Mouse (Mus musculus): ENCODE measurements around the gene Mas1.

The Mas1 gene

DNA sequence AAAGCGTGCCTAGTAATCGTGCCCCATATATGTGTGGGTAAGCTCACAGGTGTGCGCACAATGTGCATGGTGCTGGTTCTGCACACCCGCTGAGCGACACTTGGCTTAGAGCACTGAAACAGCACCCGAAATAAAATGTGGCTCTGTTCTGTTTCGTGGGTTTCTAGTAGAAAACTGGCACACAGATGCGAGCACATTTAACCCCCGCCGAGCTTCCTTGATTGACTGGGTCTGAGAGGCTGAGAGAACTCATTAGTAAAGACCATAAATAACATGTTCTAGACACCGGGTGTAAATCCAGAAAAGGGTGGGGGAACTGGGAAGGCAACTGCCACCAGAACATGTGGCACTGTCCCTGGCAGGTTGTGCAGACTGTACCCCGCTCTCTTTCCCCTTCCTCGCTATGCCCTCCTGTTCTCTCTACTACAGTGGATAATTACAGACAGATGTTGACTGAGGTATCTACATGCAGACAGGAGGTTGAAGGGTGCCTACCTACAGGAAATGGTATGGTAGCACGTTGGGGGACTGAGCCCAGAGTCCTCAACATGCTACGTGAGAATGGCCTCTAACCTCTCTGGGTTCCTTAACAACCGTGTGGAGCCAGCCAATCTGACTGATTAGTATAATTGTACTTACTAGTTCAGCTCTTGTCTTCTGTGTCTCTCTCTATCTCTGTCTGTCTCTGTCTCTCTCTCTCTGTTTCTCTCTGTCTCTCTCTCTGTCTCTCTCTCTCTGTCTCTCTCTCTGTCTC, 4.5 kb upstream of the Mas1 start:
- peak; percentile 37 to 55 for DNase-seq

DNA sequence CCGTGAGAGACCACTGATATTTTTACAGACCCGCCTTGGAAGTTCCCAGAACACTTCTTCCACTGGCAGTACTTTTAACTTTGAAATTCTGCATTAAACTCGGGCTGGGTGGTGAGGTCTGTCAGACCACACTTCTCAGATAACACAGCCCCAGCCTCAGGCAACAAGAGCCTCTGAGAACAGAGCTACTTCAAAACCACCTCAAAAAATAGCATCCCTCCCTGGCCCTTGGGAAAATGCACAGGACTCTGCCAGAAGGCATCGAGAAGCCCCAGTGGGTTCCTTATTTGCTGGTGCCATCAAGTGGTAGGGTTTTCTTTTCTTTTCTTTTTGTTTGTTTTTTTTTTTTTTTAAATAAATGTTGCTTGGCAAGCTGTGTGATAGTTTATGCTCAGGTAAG, 697 bp upstream of the Mas1 start:
- no peak for DNase-seq

DNA sequence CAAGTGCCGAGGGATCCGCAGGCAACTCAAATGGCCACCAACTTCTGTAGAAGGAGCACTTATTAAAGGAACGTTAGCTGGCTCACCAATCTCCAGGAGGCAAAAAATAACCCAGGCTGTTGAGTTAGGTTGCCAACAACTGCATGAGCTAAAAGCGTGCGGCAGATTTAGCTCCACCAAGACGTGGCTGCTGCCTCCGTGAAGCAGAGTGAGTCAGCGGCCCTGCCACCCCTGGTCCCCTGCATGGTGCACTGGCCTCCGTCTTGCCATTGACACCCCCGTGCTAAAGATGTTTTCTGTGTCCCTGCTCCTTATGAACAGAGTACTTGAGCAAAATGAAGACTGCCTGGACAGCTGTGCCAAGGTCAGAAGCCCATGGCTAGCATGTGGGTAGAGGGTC, 1.1 kb downstream of the Mas1 start:
- no peak for DNase-seq

DNA sequence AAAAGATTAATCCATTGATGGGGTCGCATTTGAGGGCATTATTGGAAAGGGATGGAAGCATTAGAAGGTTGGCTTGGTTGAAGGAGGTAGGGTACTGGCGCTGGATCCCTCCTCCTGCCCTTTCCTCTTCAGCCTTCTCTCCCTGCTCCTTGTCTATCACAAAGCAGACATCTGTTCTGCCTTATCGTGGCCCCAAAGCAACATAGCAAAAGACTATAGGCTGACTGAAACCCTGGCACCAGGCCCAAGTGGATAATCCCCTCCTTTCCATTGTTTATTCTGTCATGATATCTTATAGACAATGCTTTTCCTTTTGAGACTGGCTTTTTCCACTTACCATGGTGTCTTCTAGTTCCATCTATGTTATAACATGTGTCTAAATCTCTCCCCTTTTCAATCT, 2.5 kb downstream of the Mas1 start:
- DNase-seq, result no peak

DNA sequence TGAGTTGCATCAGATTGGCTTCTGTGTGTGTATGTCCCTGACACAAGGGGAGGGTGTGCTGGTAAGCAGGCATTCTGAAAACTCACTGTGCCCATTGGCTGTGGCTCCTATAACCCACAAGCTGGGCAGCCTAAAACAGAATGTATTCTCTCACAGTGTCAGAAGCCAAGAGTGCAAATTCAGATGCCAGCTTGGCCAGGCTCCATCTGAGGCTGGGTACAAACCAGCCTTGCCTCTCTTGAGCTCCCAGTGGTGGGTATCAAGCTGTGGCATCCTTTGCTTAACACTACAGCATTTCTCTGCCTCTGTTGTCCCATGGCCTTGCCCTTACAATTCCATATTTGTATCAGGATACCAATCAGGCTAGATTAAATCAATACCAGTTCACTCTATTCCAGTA, 3.8 kb downstream of the Mas1 start:
- peak; percentile 57 to 70 for DNase-seq

DNA sequence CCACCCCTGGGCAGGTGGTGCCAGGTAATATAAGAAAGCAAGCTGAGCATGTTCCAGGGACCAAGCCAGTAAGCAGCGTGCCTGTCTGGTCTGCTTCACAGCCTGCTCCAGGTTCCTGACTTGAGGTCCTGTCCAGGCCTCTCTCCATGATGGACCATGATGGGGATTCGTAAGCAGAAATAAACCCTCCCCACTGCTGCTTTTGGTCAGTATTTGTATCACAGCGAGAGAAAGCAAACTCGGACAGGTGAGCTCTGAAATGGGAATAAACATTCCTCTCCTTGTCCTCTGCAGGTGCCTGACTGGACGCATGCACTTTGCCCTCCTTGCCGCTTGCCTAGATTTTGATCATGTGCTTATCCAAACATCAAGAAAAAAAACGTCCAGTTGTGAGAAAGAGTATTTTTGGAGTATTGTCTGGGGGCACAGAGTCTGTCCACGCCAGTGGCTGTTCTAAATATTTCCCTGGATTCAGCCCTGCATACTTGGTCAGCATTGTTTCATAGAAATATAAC, 8.9 kb downstream of the Mas1 start:
- no peak for DNase-seq

DNA sequence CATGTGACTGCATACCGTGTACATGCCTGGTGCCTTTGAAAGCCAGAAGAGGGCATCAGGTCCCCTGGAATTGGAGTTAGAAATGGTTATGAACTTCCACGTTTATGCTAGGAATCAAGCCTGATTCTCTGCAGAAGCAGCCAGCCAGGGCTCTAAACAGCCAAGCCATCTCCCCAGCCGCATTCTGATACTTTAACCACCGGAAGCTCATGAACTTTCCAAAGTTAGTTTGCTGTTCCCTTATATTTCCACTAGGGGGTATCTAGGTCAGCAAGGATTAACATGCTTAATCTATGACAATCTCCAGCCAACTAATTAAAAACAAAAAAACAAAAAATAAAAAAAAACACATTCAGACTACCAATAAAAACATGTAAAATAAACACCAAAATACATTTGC, 9.9 kb downstream of the Mas1 start:
- peak in 1 of 2 experiments; percentile 28 for DNase-seq

DNA sequence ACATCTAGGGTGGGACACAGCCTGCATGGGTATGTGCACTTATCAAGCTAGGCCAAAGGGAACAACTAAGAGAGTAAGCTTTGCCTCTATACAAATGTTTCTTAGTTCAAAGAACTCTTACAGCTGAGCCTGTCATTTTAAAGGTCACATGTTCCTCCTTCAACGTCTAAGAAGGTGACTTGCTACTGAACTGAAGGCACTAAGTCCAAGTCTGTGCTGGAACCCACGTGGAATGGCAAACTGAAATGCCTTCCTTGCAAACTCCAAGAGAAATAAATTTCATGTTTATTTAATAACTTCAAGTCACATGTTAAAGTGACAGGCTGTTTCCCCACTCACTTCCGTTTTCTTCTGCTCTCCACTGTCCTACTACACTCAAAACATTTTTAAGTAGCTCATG, 10.5 kb downstream of the Mas1 start:
- no peak for DNase-seq

DNA sequence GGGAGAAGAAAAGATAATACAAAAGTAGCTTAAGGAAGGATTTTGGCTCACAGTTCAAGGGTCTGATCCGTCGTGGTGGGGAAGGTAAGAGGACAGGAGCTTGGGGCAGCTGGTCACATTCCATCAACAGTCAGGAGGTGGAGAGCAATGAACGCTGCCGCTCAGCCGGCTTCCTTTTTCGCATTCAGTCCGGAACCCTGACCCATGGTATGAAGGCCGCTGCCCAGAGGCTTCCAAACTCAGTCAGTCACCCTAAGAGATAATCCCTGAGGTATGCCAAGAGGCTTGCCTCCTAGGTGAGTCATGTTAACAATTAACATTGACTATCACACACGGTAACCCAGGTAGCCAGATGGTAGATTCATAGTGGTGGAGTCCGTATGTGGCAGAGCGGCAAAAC, 13.6 kb downstream of the Mas1 start:
- no peak for DNase-seq

DNA sequence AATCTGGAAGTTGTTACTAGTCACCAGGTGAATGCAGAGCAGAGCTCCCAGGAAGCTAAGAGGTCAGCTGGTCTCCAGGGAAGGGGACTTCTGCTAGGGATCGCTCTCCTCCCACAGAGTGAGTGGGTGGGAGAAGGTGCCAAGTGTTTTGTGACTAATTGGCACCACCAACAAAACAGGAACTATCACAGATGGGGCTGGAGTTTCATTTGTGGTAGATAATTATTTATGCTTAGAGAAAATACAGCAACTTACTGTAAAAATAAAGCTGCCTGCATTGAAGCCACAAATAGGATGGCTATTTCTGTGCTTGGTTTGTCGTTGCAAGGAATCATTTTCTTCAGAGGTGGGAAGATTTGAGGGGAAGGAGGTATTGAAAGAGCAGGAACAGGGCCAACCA, 14.1 kb downstream of the Mas1 start:
- no peak for DNase-seq

DNA sequence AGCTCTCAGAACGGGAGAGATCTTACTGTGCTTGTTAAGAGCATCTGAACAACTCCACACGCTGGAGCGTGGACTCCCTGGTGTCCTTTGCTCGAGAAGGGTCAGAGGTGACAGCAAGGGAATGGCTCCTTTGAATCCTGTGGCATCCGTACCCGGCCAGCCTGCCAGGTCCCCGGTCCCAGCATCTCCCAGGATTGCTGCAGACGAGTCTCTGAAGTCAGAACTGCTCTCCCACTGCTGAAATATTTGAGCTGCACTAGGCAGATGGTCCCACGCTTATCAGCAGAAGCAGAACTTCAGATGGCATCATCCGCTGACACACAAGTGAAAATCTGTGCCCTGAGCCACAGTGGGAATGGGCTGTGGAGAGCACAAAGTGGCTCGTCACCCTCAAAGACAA, 16.3 kb downstream of the Mas1 start:
- DNase-seq, result no peak

DNA sequence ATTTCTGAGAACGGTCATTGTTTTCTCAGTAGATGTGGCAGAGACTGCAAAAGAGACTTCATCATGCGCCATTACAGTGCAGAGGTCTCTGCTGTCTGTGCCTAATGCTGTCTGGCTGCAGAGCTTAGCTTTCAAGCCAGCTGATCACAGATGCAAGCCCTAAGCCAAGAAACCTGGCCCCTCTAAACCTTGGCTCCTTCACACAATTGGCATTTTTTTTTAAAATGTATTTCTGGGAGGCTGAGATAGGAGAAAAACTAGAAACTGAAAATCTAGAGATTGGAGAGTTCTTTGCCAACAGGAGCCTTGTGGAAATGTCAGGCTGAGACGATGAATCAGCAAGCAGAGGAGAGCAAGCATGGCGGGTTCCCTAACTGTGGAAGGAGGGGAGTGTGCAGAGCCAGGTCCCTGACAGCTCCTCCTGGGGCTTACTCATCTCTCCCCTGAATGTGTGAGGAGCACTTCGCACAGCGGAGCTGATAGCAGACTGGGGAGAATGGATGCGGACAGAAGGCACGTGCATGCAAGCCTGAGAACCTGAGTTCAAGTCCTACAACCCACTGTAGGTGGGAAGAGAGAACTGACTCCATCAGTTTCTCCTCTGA, 18.1 kb downstream of the Mas1 start:
- peak; percentile 29 to 49 for DNase-seq

DNA sequence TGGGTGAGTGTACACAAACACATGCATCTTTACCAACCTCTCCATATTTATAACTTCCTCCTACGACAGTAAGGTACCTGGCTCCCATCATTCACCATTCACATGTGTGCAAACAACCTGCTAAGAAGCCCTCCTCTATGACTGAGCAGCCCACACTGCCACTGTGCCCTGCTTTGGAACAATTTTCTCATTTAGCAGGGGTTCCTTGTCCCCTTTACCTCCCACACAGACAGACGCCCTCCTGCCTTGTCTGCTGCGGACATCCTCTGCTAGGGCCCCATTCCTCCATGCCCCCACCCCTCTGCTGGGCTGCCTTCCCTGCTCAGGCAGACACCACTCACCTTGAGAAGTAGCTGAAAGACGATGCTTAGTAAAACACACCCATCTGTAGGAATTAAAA, 20.2 kb downstream of the Mas1 start:
- no peak for DNase-seq

DNA sequence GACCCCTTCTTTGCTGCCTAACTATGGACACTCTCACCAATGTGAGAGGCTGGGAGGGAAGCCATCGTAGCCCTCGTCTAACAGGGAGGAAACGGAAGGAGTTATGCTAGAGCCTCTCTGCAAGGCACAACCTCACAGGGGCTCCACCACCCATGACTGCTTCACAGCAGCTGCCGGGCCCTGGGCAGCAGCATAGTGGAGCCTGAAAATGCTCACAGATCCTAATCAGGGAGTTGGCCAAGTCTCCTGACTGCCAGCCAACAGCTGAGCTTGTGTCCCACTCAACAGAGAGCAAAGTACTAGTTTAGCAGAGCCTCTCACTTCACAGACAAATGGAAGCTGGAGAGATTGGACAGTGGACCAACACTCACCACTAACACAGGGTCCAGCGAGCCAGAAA, 21.5 kb downstream of the Mas1 start:
- peak; percentile 66 to 77 for DNase-seq

DNA sequence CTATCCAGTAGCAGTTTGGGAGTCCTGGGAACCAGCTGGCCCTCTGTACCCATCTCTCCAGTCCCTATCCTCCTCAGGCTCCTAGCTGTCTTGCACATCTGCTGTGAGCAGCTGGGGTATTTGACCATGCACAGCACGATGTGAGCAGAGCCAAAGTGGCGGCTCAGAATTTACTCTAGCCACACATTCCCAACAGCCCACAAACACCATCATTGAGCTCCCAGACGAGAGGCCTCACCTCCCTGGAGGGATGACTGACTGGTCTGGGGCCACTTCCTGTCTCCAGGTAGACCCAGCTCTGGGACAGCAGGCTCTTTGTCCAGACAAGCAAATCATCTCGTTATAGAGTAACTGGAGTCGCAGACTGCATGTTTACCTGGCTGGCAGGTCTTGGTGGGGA, 22.1 kb downstream of the Mas1 start:
- DNase-seq, result peak; percentile 47 to 61

DNA sequence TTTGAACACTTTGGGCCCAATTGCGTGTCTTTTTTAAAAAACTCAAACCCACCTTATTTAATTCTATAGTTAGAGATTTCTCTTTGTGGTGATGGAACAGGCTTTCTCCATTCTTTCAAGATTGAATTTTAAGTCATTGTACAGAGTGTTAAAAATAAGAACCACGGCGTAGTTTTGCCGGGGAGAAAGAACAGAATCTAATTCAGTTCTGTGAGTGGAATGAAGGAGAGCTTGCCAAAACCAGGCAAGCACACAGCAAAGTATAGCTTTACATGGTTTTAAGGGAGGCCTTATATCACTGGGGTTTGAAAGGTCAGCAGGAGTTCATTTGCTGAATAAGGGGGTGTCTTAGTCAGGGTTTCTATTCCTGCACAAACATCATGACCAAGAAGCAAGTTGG, 23.4 kb downstream of the Mas1 start:
- no peak for DNase-seq

DNA sequence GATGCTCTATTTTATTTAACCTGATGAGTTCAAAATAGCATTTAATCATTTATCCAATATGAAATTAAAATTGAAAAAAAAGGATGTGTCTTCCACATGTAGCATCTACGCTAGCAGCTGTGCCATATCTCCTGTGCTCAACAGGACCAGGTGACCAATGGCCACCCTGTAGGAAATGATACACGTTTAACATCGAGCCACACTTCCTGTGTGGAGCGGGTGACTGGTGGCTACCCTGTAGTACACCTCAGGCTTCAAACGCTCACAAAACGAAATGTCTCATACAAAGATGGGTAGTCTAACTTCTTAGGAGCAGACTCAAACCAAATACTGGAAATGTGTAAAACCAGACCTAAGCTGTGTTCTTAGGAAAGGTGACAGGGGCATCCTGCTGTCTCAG, 24.1 kb downstream of the Mas1 start:
- no peak for DNase-seq

DNA sequence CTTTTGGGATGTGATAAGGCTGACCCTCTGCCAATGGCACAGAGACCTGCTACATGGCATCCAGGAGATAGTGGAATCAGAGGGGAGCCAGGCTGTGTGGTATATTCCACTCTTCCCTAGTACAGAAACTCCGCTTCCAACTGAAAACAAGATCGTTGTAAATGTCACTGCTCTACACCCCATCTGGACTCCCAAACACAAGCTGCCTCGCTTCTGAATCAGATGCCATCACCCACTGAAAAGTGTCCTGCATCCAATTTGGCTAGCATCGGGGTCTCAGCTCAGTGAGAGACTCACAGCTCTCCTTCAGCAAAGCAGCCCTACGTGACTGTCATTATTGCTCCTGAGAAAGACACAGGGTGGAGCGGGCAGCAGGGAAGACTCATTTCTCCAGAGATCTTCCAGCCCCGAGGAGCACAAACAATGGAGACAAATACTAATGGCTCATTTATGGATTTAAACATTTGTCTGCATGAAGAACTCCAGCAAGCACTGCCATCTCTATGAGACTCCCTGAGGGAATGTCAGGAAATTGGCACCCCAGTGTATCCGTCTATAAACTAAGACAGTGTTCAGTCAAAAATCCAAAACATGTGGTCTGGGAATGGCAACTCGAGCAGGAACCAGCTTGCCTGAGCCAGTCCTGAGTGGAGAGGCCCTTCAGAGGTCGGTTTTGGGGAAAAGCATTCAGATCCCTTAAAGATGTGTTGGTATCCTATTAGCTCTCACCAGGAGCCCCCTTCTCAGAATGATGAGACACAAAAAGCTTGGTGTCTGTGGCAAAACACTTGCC, 28.3 kb downstream of the Mas1 start:
- no peak for DNase-seq

DNA sequence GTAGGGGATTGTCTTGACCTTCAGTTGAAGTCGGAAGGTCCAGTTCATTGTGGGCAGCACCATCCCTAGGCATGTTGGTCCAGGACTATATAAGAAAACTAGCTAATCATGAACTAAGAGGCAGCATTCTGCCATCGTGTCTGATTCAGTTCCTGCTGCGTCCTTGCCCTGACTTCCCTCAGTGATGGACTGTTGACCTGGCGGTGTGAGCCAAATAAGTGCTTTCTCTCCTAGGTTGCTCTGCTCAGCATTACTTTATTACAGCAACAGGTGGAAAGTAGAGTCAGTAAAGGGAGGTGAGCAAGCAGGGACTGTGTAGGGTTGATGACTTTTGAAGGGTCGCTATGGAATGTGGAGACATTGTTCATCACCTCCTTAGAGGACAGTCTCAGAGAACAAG, 32.2 kb downstream of the Mas1 start:
- DNase-seq, result no peak

DNA sequence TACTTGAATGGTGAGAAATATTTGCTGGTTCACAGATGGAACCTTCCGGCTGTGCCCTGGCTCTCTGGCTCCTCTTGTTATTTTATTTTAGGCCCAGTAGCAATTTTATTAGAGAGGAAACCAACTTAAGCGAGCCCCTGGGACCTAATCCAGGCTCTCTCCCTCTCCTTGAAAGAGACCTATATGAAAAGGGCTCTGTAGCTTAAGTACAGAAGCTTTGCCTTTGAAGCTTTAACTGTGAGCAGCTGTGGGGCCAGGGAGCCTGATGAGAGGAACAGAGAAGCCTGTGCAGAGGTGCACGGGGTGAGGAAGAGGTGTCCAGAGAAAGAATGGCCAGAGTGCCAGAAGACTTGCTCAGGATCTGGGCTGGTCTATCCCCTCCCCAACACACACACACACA, 33.1 kb downstream of the Mas1 start:
- no peak for DNase-seq

DNA sequence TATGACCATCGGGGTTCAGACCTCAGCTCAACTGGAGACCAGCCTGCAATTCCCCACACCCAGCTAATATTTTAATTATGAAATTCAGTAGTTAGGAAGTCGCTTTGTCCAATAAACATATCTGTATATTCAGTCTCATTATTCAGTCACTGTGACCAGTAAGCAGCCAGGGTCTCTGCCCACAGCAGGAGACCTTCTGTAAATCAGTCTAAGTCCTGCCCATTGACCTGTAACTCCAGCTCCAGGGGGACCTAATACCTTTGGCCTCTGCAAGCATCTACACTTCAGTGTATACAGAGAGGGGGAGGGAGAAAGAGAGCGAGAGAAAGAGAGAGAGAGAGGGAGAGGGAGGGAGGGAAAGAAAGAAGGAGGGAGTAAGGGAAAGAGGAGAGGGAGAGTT, 33.6 kb downstream of the Mas1 start:
- DNase-seq, result no peak

DNA sequence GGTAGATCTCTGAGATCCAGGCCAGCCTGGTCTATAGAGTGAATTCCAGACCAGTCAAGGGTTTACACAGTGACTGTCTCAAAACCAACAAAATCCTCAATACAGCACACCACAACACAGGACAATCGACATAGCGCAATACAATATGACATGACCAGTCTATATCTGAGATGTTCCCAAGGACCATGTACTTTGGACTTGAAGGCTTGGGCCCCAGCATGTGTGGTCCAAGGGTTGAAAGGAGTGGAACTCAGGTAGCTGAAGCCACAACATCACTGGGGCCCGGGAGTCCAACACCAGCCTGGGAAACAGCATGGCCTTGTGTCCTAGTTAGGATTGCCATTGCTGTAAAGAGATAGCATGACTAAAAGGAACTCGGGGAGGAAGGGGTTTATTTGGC, 35.3 kb downstream of the Mas1 start:
- DNase-seq, result no peak

DNA sequence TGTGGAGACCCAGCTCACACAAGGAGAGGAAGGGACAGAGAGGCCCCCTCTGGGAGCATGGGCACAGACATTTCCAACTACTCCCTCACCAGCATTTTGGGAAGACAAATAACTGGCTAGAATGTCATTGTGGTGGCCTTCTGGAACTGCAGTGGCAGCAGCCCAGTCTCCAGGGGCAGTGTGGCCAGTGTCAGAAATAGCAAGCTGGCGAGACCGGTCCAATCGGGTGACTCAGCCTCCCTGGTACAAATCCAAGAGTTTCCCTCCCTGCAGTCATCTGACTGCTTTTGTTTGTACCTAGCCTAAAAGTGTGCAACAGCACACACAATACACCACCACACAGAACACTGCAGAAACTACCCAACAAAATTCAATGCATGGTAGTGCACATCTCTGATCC, 35.7 kb downstream of the Mas1 start:
- peak; percentile 19 to 37 for DNase-seq

DNA sequence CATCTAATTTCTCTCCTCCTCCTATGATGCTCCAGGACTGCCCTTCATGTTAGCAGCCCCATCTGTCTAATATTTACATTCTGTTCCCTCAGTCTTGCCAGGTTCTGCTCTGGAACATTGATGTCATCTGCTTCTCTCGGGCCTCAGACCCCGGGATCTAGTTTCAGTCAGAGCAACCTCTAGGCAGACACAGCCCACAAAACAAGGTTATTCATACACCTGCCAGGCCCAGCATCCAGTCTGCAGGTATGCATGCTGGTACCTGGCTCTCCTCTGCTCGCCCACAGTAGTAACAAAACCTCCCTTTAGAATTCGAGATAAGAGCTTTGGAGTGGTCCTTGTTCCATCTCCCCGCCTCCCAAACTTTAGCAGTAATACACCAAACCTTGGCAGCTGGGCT, 37.6 kb downstream of the Mas1 start:
- no peak for DNase-seq
